Mouse (Mus musculus): Measurements from ENCODE around the gene Sgo1. TPM values are rescaled to one million over a fixed set of nuclear protein-coding genes. Genes with fewer than 3 reads are reported as not detected.
"Not testable (repeated sequence)": the region's sequence is repeated elsewhere in the genome, so short reads cannot be mapped to it uniquely, and the experiment has no call there.

The Sgo1 gene
- 45.1 and 46.0 TPM in 2 replicates for polyA plus RNA-seq (2016; fragmentation: Nextera tagmentation; extraction: Ambion mirVana)

DNA sequence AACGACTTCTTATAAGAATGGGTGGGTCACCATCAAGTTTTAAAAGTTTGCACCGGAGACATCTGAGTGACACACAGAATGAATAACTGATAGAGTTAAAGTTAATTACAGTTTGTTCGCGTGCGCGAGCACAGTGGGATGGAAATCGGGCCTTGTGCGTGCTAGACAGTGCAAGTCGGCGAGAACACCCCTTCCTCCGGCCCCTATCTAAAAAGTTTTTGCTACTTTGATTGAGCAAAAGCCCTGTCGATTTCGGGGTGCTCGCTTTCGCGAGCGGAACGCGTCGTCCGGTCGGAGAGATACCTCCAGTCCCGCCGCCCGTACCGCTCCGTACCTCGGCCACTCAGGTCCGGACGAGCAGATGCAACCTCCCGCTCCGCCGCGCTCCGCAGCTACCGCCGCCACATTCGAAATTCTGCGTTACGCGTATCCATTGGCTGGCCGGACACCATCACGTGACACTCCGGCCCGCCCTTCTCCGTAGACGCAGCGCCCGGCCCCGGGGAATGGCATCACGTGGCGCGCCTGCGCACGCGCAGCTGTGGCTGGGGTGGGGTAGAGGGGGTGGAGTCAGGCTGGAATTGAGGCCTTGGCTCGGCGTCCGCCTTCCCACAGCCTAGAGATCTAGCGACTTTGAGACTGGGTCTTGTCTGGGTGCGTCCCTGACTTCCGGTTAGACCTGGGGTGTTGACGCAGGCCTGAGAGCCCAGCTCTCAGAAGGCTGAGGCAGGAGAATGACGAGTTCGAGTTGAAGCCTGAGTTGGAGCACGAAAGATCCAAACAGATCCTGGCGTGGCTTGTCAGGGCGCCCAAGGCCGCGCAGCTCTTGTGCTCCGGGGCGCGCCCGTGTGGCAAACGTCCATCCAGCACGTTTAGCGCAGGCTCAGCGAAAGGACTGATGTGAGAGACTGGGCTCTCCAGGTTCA, at the start of gene Sgo1:
Gene Sgo1 (minus strand): TSS at position 457 of the 926 bp plus-strand sequence.
- Histone ChIP-seq H3K4me3 (peak within 1 kb of the TSS; percentile 72), H3K36me3 (peaks cover 32% of the 10 kb centered on the region), H3K4me1 (peaks cover 13% of the 10 kb centered on the region; the same call in 1 of the 2 replicates), H3K9me3 (replicated peaks) (no peaks in the 10 kb centered on the region), H3K27me3 (ENCODE audit: low read depth, poor library complexity, severe bottlenecking) (no peaks in the 10 kb centered on the region), H3K27ac (peak within 1 kb of the TSS; percentile 94)
- DNase-seq (ENCODE audit: low spot score) = peak; percentile 99
- under 1% methylated on average over 78 of the region's 78 CpGs for WGBS

GRCm38 (mm10) chr17:53718916-53719315, 29.8 kb upstream of the Sgo1 start:
- H3K4me3 ChIP-seq; H3K9me3 ChIP-seq (replicated peaks); DNase-seq (ENCODE audit: low spot score); H3K27ac ChIP-seq; H3K36me3 ChIP-seq; H3K4me1 ChIP-seq; H3K27me3 ChIP-seq (ENCODE audit: low read depth, poor library complexity, severe bottlenecking): not testable (repeated sequence)
- whole genome bisulfite sequencing = 85% methylated on average over 3 of the region's 3 CpGs

GRCm38 (mm10) chr17:53718474-53718873, 29.3 kb upstream of the Sgo1 start:
- no peaks in the 10 kb centered on the region for H3K27me3 ChIP-seq (ENCODE audit: low read depth, poor library complexity, severe bottlenecking)
- no peak overlapping the region for H3K27ac ChIP-seq
- no peaks in the 10 kb centered on the region for H3K36me3 ChIP-seq
- DNase-seq (ENCODE audit: low spot score) = no peak
- WGBS = 73% methylated on average over 1 of the region's 1 CpGs
- H3K4me3 ChIP-seq = no peak overlapping the region
- H3K4me1 ChIP-seq = no peaks in the 10 kb centered on the region
- H3K9me3 ChIP-seq (replicated peaks) = no peaks in the 10 kb centered on the region

- H3K9me3 ChIP-seq (replicated peaks); H3K27ac ChIP-seq; H3K4me1 ChIP-seq; DNase-seq (ENCODE audit: low spot score); H3K4me3 ChIP-seq; H3K36me3 ChIP-seq; H3K27me3 ChIP-seq (ENCODE audit: low read depth, poor library complexity, severe bottlenecking): not testable (repeated sequence)
- WGBS = 67% methylated on average over 1 of the region's 1 CpGs
Measured at GRCm38 (mm10) chr17:53715161-53715560, 26.0 kb upstream of the Sgo1 start.

DNA sequence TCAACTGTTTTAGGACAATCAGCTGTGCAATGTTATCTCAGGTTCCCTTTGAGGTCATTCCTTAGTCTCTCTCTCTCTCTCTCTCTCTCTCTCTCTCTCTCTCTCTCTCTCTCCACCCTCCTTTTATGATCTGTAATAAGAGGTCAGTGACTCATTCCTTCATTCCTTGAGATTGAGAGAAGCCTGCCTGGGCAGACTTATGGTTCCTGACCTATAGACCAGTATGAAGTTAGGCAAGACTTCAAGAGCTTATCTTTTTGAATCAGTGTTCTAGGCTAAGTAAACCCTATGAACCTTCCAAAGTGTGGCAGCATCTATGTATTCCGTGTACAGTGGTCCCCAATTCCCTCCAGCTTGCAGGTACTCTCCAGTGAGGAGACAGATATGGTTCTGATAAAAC, 25.3 kb upstream of the Sgo1 start:
- no peak overlapping the region for H3K4me3 ChIP-seq
- no peaks in the 10 kb centered on the region for H3K4me1 ChIP-seq
- DNase-seq (ENCODE audit: low spot score) = no peak
- H3K36me3 ChIP-seq = no peaks in the 10 kb centered on the region
- H3K27ac ChIP-seq = no peak overlapping the region
- 58% methylated on average over 1 of the region's 1 CpGs for WGBS
- H3K27me3 ChIP-seq (ENCODE audit: low read depth, poor library complexity, severe bottlenecking) = no peaks in the 10 kb centered on the region
- no peaks in the 10 kb centered on the region for H3K9me3 ChIP-seq (replicated peaks)

DNA sequence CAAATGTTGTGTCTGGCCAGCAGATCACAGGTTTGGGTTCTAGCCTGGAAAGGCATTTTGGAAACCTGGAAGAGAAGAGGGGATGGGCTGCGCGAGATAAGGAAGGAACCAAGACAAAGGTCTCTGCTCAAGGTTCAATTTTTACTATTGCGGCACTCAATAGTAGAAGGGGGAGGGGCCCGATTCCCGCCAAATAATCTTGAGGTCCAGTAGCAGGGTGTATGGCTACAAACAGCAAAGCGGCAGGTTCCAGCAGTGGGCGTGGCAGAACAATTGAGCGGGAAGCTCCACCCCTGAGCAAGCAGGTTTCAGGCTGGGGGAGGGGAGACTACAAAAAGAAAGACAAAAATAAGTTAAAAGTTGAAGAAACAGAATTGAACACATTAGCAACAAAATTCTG, 8.4 kb upstream of the Sgo1 start:
- H3K9me3 ChIP-seq (replicated peaks); H3K27ac ChIP-seq; DNase-seq (ENCODE audit: low spot score); H3K36me3 ChIP-seq; H3K4me3 ChIP-seq; H3K4me1 ChIP-seq; H3K27me3 ChIP-seq (ENCODE audit: low read depth, poor library complexity, severe bottlenecking): not testable (repeated sequence)
- WGBS = 91% methylated on average over 8 of the region's 8 CpGs

- no peaks in the 10 kb centered on the region for H3K27me3 ChIP-seq (ENCODE audit: low read depth, poor library complexity, severe bottlenecking)
- no peaks in the 10 kb centered on the region for H3K9me3 ChIP-seq (replicated peaks)
- no peaks in the 10 kb centered on the region for H3K36me3 ChIP-seq
- no peak overlapping the region for H3K4me3 ChIP-seq
- peaks cover 3% of the 10 kb centered on the region; the same call in 1 of the 2 replicates for H3K4me1 ChIP-seq
- WGBS = 70% methylated on average over 2 of the region's 2 CpGs
- no peak overlapping the region for H3K27ac ChIP-seq
- no peak for DNase-seq (ENCODE audit: low spot score)
Measured at GRCm38 (mm10) chr17:53694039-53694438, 4.9 kb upstream of the Sgo1 start.

DNA sequence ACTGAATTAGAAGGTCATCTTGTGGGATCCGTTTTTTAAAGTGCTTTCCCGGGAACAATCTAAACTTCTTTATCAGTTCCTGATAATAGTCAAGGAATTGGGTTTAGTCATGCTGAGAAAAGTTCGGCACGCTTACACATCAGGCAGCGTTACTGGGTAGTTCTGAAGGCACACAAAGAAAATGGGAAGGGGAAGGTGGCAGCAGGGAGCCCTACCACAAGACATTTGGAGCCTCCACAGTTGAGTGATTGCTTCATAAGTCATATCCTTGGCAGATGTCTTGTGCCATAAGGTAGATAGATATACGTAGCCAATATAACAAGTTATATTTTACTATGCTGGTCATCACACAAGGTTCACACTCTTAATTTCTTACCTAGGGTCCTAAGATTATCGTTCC, 813 bp upstream of the Sgo1 start:
- H3K36me3 ChIP-seq = peaks cover 24% of the 10 kb centered on the region
- no peaks in the 10 kb centered on the region for H3K9me3 ChIP-seq (replicated peaks)
- H3K4me3 ChIP-seq = peak overlapping the region; percentile 72
- 29% methylated on average over 7 of the region's 7 CpGs for WGBS
- H3K27ac ChIP-seq = peak overlapping the region; percentile 94
- DNase-seq (ENCODE audit: low spot score) = no peak
- H3K27me3 ChIP-seq (ENCODE audit: low read depth, poor library complexity, severe bottlenecking) = no peaks in the 10 kb centered on the region
- H3K4me1 ChIP-seq = peaks cover 13% of the 10 kb centered on the region; the same call in 1 of the 2 replicates

DNA sequence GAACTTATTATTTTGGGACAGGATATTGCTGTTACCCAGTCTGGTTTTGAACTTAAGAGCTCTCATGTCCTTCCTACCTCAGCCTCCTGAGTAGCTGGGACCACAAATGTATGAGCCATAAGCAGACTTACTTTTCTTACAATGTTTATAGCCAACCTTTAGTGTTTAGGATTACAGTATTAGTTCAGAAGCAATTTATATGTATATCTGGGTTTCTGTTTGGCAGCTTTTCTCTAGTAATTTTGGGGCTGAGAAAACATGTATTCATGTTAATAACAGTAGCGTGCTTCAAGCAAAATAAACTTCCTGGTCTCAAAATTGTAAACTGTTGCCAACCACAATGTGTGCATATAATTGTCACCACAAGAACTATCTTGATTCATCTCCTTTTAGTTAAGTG, 812 bp downstream of the Sgo1 start:
- 22% methylated on average over 1 of the region's 1 CpGs for WGBS
- Histone ChIP-seq H3K27ac (peak overlapping the region; percentile 94), H3K27me3 (ENCODE audit: low read depth, poor library complexity, severe bottlenecking) (no peaks in the 10 kb centered on the region), H3K36me3 (peaks cover 40% of the 10 kb centered on the region), H3K4me3 (peak overlapping the region; percentile 72), H3K4me1 (peaks cover 13% of the 10 kb centered on the region; the same call in 1 of the 2 replicates), H3K9me3 (replicated peaks) (no peaks in the 10 kb centered on the region)
- DNase-seq (ENCODE audit: low spot score) = no peak

DNA sequence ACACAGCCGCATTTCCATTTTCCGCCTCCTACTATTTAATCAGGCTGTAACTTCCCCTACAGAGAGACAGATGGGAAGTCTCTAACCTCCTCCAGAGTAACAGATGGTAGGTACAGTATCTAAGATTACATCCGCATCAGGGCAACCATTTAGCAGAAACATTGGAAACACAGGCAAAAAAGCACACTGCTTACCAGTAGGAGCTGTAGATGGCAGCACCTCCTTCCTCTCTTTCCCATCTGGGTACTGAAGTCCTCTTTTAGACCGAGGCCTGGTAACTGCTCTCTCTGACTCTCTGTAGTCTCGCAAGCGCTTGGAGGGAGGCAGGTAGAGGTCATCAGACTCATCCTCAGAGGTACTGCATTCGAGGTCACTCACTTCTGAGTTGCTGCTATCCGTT, 10.4 kb downstream of the Sgo1 start:
- Histone ChIP-seq H3K27ac (no peak overlapping the region), H3K36me3 (peaks cover 90% of the 10 kb centered on the region), H3K9me3 (replicated peaks) (no peaks in the 10 kb centered on the region), H3K4me3 (no peak overlapping the region), H3K4me1 (no peaks in the 10 kb centered on the region), H3K27me3 (ENCODE audit: low read depth, poor library complexity, severe bottlenecking) (no peaks in the 10 kb centered on the region)
- DNase-seq (ENCODE audit: low spot score) = no peak
- 88% methylated on average over 8 of the region's 8 CpGs for WGBS

DNA sequence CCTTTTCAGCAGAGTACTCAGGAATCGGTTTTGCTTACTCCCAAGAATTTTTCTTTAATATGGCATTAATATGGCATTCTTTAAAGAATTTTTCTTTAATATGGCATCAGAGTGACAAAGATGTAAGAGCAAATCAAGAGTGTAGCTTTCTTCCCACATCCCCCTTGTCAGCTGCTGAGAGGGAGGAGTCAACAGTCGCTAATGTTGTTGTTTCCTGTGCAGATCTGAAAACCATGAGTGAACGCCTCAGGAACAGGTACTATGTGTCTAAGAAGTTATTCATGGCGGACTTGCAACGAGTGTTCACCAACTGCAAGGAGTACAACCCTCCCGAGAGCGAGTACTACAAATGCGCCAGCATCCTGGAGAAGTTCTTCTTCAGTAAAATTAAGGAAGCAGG, 18.7 kb downstream of the Sgo1 start:
- H3K27me3 ChIP-seq (ENCODE audit: low read depth, poor library complexity, severe bottlenecking) = no peaks in the 10 kb centered on the region
- H3K9me3 ChIP-seq (replicated peaks) = no peaks in the 10 kb centered on the region
- H3K36me3 ChIP-seq = peaks cover 66% of the 10 kb centered on the region
- no peak overlapping the region for H3K4me3 ChIP-seq
- no peak for DNase-seq (ENCODE audit: low spot score)
- WGBS = 94% methylated on average over 8 of the region's 8 CpGs
- H3K27ac ChIP-seq = no peak overlapping the region
- H3K4me1 ChIP-seq = no peaks in the 10 kb centered on the region

DNA sequence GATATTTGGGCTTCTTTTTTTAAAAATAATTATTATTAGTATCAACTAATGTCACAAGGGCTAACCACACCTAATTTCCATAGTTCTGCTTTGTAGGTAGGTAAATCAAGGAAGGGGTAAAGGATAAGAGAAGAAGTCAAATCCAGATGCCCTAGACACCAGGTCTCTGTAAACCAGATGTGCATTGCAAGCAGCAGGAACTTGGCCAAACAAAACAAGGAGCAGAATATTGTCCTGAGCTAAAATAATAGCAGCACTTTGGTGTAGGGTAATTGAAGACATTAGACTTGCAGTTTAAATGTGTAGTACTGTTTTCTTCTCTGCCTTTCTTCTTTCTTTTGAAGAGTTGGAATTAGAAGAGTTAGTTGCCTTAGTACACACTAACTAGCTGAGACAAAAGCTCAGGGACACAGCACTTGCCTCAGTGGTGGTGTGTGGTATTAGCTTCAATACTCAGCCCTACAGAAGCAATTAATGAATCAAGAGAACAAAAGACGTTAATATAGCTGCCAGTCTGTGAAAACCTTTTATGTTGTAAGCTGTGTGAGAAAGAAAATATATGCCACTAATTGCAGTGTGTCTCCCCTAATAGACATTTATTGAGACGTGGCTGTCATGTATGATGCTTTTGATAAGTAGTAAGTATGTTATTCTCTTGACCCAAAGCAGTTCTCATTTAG, 24.3 kb downstream of the Sgo1 start:
- no peaks in the 10 kb centered on the region for H3K9me3 ChIP-seq (replicated peaks)
- H3K36me3 ChIP-seq = peaks cover 19% of the 10 kb centered on the region
- DNase-seq (ENCODE audit: low spot score) = no peak
- H3K27ac ChIP-seq = no peak overlapping the region
- H3K27me3 ChIP-seq (ENCODE audit: low read depth, poor library complexity, severe bottlenecking) = no peaks in the 10 kb centered on the region
- no peaks in the 10 kb centered on the region for H3K4me1 ChIP-seq
- H3K4me3 ChIP-seq = no peak overlapping the region
- 90% methylated on average over 2 of the region's 2 CpGs for WGBS

DNA sequence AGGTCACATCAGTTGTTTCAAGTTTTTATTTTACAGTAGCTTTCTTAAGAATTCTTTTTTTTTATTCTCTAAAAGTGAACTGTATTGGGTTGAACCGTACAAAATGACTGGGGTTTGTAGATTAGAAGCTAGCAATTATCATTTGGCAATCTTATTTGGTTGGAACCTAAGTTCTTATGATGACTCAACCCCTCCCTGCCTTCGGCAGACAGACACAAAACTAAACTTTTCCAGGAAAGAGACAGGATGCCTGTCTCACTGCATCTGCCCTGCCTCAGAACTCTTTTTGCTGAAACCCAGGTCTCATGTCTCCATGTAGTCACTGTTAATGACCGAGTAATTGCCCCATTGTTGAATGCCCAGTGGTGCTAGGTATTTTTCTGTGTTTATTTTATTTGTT, 24.9 kb downstream of the Sgo1 start:
- no peak for DNase-seq (ENCODE audit: low spot score)

More for the DNA sequence above, 24.9 kb downstream of the Sgo1 start:
- no peaks in the 10 kb centered on the region for H3K27me3 ChIP-seq (ENCODE audit: low read depth, poor library complexity, severe bottlenecking)
- H3K4me1 ChIP-seq = no peaks in the 10 kb centered on the region
- H3K4me3 ChIP-seq = no peak overlapping the region
- 92% methylated on average over 3 of the region's 3 CpGs for WGBS
- H3K36me3 ChIP-seq = peaks cover 13% of the 10 kb centered on the region
- no peak overlapping the region for H3K27ac ChIP-seq
- H3K9me3 ChIP-seq (replicated peaks) = no peaks in the 10 kb centered on the region

All from limb, embryonic 10.5 days (tissue).